Mouse (Mus musculus) heart, embryonic 10.5 days (tissue): Measurements from ENCODE around the gene Hils1. TPM values are rescaled to one million over a fixed set of nuclear protein-coding genes. Genes with fewer than 3 reads are reported as not detected.

Experiments used
- DNase-seq: peaks from one replicate; pipeline ENCODE4 v3.0.0-alpha.2; 2017; ENCODE audit warnings: low spot score
- H3K27ac ChIP-seq: fragments of 300-500 bp; sonication (generic); 2 replicates; pipeline ENCODE4 v1.5.1; 2016; ENCODE audit warnings: mild to moderate bottlenecking
- H3K27me3 ChIP-seq: fragments of 300-500 bp; sonication (generic); 2 replicates; pipeline ENCODE4 v1.6.1; 2016; ENCODE audit warnings: mild to moderate bottlenecking; ENCODE audit not compliant: poor library complexity, insufficient read depth, severe bottlenecking
- H3K36me3 ChIP-seq: fragments of 300-500 bp; sonication (generic); 2 replicates; pipeline ENCODE4 v1.6.1; 2016; ENCODE audit warnings: mild to moderate bottlenecking, moderate library complexity
- H3K4me1 ChIP-seq: fragments of 300-500 bp; sonication (generic); 2 replicates; pipeline ENCODE4 v1.6.1; 2016; ENCODE audit warnings: mild to moderate bottlenecking
- H3K4me3 ChIP-seq: fragments of 300-500 bp; sonication (generic); 2 replicates; pipeline ENCODE4 v1.5.1; 2016; ENCODE audit warnings: mild to moderate bottlenecking, moderate library complexity
- H3K9me3 ChIP-seq: fragments of 300-500 bp; sonication (generic); 2 replicates; pipeline ENCODE4 v1.6.1; 2016; ENCODE audit warnings: mild to moderate bottlenecking, moderate library complexity
- WGBS: fragments of 180-500 bp; shearing (Covaris S2); methylation state at CpG from one replicate; pipeline ENCODE4 v1.1.7; 2016; 5-methylcytosine and 5-hydroxymethylcytosine counted together
- polyA plus RNA-seq: library from polyadenylated mRNA; unstranded; fragments of >200 nt; fragmentation: Nextera tagmentation; extraction: Ambion mirVana; gene quantifications from 2 replicates; pipeline ENCODE4 v1.2.1, GENCODE M21; 2016

Gene Hils1
- polyA plus RNA-seq, 1 experiment from 2014 or later: not detected

- peak overlapping the region; percentile 59 for H3K4me3 ChIP-seq
- H3K27ac ChIP-seq: peak overlapping the region; percentile 57
- no peak for DNase-seq
- H3K4me1 ChIP-seq: peaks cover 44% of the 10 kb centered on the region
- H3K27me3 ChIP-seq: peaks cover 93% of the 10 kb centered on the region
- H3K9me3 ChIP-seq: no peaks in the 10 kb centered on the region
- peaks cover 10% of the 10 kb centered on the region for H3K36me3 ChIP-seq
- 2% methylated on average over 15 of the region's 15 CpGs for WGBS
Observed at GRCm38 (mm10) chr11:94937787-94938186, 29.6 kb upstream of the Hils1 start.

GRCm38 (mm10) chr11:94938296-94938695, 29.1 kb upstream of the Hils1 start:
- Histone ChIP-seq H3K9me3 (no peaks in the 10 kb centered on the region), H3K4me1 (peaks cover 39% of the 10 kb centered on the region), H3K27ac (no peak overlapping the region)

GRCm38 (mm10) chr11:94939280-94939679, 28.1 kb upstream of the Hils1 start:
- H3K27ac ChIP-seq: no peak overlapping the region
- peaks cover 30% of the 10 kb centered on the region for H3K4me1 ChIP-seq
- H3K9me3 ChIP-seq: no peaks in the 10 kb centered on the region
- H3K4me3 ChIP-seq: peak overlapping the region; percentile 9; the same call in 1 of the 2 replicates
- WGBS: 21% methylated on average over 4 of the region's 4 CpGs
- peaks cover 93% of the 10 kb centered on the region for H3K27me3 ChIP-seq
- H3K36me3 ChIP-seq: peaks cover 15% of the 10 kb centered on the region
- no peak for DNase-seq

More at GRCm38 (mm10) chr11:94938296-94938695, 29.1 kb upstream of the Hils1 start:
- Histone ChIP-seq H3K4me3 (peak overlapping the region; percentile 59), H3K36me3 (peaks cover 13% of the 10 kb centered on the region), H3K27me3 (peaks cover 93% of the 10 kb centered on the region)
- WGBS: 31% methylated on average over 9 of the region's 9 CpGs
- DNase-seq: no peak

- H3K4me3 ChIP-seq: no peak overlapping the region
- no peak for DNase-seq
- H3K27ac ChIP-seq: no peak overlapping the region
- H3K4me1 ChIP-seq: peaks cover 21% of the 10 kb centered on the region
- H3K27me3 ChIP-seq: peaks cover 92% of the 10 kb centered on the region
- H3K9me3 ChIP-seq: no peaks in the 10 kb centered on the region
- H3K36me3 ChIP-seq: peaks cover 26% of the 10 kb centered on the region
- 32% methylated on average over 9 of the region's 9 CpGs for WGBS
Observed at GRCm38 (mm10) chr11:94941121-94941520, 26.3 kb upstream of the Hils1 start.

GRCm38 (mm10) chr11:94941776-94942175, 25.6 kb upstream of the Hils1 start:
- Histone ChIP-seq H3K9me3 (no peaks in the 10 kb centered on the region), H3K27me3 (peaks cover 92% of the 10 kb centered on the region), H3K4me3 (no peak overlapping the region), H3K4me1 (peaks cover 14% of the 10 kb centered on the region), H3K27ac (no peak overlapping the region), H3K36me3 (peaks cover 30% of the 10 kb centered on the region)
- WGBS: 75% methylated on average over 8 of the region's 8 CpGs
- DNase-seq: no peak

- no peak overlapping the region for H3K4me3 ChIP-seq
- H3K9me3 ChIP-seq: no peaks in the 10 kb centered on the region
- no peak overlapping the region for H3K27ac ChIP-seq
- H3K4me1 ChIP-seq: peaks cover 10% of the 10 kb centered on the region
- DNase-seq: no peak
- peaks cover 99% of the 10 kb centered on the region for H3K27me3 ChIP-seq
- 46% methylated on average over 13 of the region's 13 CpGs for WGBS
- H3K36me3 ChIP-seq: peaks cover 36% of the 10 kb centered on the region
Observed at GRCm38 (mm10) chr11:94942282-94943023, 24.9 kb upstream of the Hils1 start.

GRCm38 (mm10) chr11:94943054-94943453, 24.3 kb upstream of the Hils1 start:
- Histone ChIP-seq H3K4me3 (no peak overlapping the region), H3K36me3 (peaks cover 42% of the 10 kb centered on the region), H3K9me3 (no peaks in the 10 kb centered on the region), H3K27me3 (peaks cover 99% of the 10 kb centered on the region), H3K27ac (no peak overlapping the region), H3K4me1 (peaks cover 4% of the 10 kb centered on the region; the same call in 1 of the 2 replicates)
- WGBS: 73% methylated on average over 15 of the region's 15 CpGs
- DNase-seq: no peak

GRCm38 (mm10) chr11:94944295-94944694, 23.1 kb upstream of the Hils1 start:
- WGBS: 25% methylated on average over 8 of the region's 8 CpGs
- DNase-seq: no peak
- Histone ChIP-seq H3K27ac (no peak overlapping the region), H3K9me3 (no peaks in the 10 kb centered on the region), H3K27me3 (peaks cover 92% of the 10 kb centered on the region), H3K4me1 (peaks cover 6% of the 10 kb centered on the region), H3K36me3 (peaks cover 54% of the 10 kb centered on the region), H3K4me3 (no peak overlapping the region)

- Histone ChIP-seq H3K4me3 (no peak overlapping the region), H3K4me1 (peaks cover 6% of the 10 kb centered on the region), H3K27me3 (peaks cover 87% of the 10 kb centered on the region), H3K36me3 (peaks cover 63% of the 10 kb centered on the region), H3K27ac (no peak overlapping the region), H3K9me3 (no peaks in the 10 kb centered on the region)
- WGBS: 80% methylated on average over 12 of the region's 12 CpGs
- no peak for DNase-seq
Observed at GRCm38 (mm10) chr11:94945236-94945635, 22.2 kb upstream of the Hils1 start.

- Histone ChIP-seq H3K9me3 (no peaks in the 10 kb centered on the region), H3K4me3 (no peak overlapping the region), H3K4me1 (peaks cover 11% of the 10 kb centered on the region), H3K27me3 (peaks cover 50% of the 10 kb centered on the region), H3K36me3 (peaks cover 42% of the 10 kb centered on the region), H3K27ac (no peak overlapping the region)
- WGBS: 17% methylated on average over 6 of the region's 6 CpGs
- DNase-seq: no peak
Observed at GRCm38 (mm10) chr11:94952169-94952568, 15.2 kb upstream of the Hils1 start.

- no peaks in the 10 kb centered on the region for H3K9me3 ChIP-seq
- H3K36me3 ChIP-seq: peaks cover 13% of the 10 kb centered on the region
- H3K4me3 ChIP-seq: no peak overlapping the region
- DNase-seq: no peak
- WGBS: 72% methylated on average over 9 of the region's 9 CpGs
- H3K27me3 ChIP-seq: peaks cover 32% of the 10 kb centered on the region
- no peak overlapping the region for H3K27ac ChIP-seq
- peaks cover 13% of the 10 kb centered on the region; the same call in 1 of the 2 replicates for H3K4me1 ChIP-seq
Observed at GRCm38 (mm10) chr11:94955103-94955502, 12.3 kb upstream of the Hils1 start.

GRCm38 (mm10) chr11:94957693-94958064, 9.7 kb upstream of the Hils1 start:
- WGBS: 80% methylated on average over 9 of the region's 9 CpGs
- no peaks in the 10 kb centered on the region for H3K36me3 ChIP-seq
- no peak for DNase-seq
- peaks cover 11% of the 10 kb centered on the region for H3K4me1 ChIP-seq
- peaks cover 22% of the 10 kb centered on the region for H3K27me3 ChIP-seq
- H3K9me3 ChIP-seq: no peaks in the 10 kb centered on the region
- no peak overlapping the region for H3K4me3 ChIP-seq
- peak overlapping the region; percentile 25; the same call in 1 of the 2 replicates for H3K27ac ChIP-seq

GRCm38 (mm10) chr11:94958065-94958858, 9.1 kb upstream of the Hils1 start:
- DNase-seq: no peak
- no peak overlapping the region for H3K4me3 ChIP-seq
- peak overlapping the region; percentile 25; the same call in 1 of the 2 replicates for H3K27ac ChIP-seq
- WGBS: 17% methylated on average over 8 of the region's 8 CpGs
- H3K36me3 ChIP-seq: no peaks in the 10 kb centered on the region
- H3K27me3 ChIP-seq: peaks cover 23% of the 10 kb centered on the region
- peaks cover 17% of the 10 kb centered on the region for H3K4me1 ChIP-seq
- no peaks in the 10 kb centered on the region for H3K9me3 ChIP-seq
